In the genomic region with DNA sequence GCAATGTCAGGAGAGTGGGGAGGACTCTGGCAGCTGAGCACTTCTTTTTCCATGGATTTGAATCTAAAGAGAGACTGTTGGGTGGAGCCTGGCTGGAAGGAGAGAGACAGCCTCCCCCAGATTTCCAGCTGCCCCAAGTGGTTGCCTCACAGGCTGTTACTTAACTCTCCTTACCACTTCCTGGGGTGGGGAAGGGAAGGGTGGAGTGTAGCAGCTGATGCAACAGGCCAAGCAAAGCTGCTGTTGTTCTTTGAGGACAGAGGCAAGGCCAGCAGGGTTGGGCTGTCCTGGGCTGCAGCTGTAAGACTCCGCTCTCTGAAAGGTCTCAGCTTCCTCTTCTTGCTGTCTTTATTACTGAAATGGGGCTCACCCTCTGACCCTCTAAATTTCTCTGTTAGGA, we compare ENCODE assay signal across 9 mouse cellular contexts. TPM values are rescaled to one million over a fixed set of nuclear protein-coding genes. Genes with fewer than 3 reads are reported as not detected.
DNase-seq lines count a peak whose midpoint lies in the region; ATAC-seq lines count a peak whose summit lies in the region.
"Had no signal": no experiment of that assay in that cellular context is flagged by ENCODE, and none has a peak within 500 bp of the region (broad histone marks: within the 10 kb centered on the region; RNA-seq: fewer than 3 reads in every experiment).

No protein-coding gene starts in this region.

- no peak for ATAC-seq in forebrain, embryonic 12.5 days (ENCODE audit: low FRiP score)

- 71% methylated on average over 1 of the region's 1 CpGs for WGBS in heart, embryonic 10.5 days
- 94% methylated on average over 1 of the region's 1 CpGs for WGBS in forebrain, embryonic 12.5 days

- H3K4me1 ChIP-seq in heart, embryonic 10.5 days = peaks cover 15% of the 10 kb centered on the region; the same call in 1 of the 2 replicates
- no peaks in the 10 kb centered on the region for H3K4me1 ChIP-seq in forebrain, embryonic 12.5 days

- no peaks in the 10 kb centered on the region for H3K27me3 ChIP-seq in heart, embryonic 10.5 days (ENCODE audit: insufficient read depth, poor library complexity, severe bottlenecking)
- peaks cover 3% of the 10 kb centered on the region; the same call in 1 of the 2 replicates for H3K27me3 ChIP-seq in forebrain, embryonic 12.5 days
- H3K27me3 ChIP-seq: limb, embryonic 13.5 days had no signal

- H3K27ac ChIP-seq in heart, embryonic 10.5 days = no peak overlapping the region
- H3K27ac ChIP-seq in forebrain, embryonic 12.5 days = no peak overlapping the region
- H3K27ac ChIP-seq: limb, embryonic 13.5 days had no signal

- no peak overlapping the region for H3K4me3 ChIP-seq in heart, embryonic 10.5 days
- H3K4me3 ChIP-seq in forebrain, embryonic 12.5 days (replicated peaks) = no peak overlapping the region
- H3K4me3 ChIP-seq: limb, embryonic 13.5 days had no signal

- H3K36me3 ChIP-seq in heart, embryonic 10.5 days = no peaks in the 10 kb centered on the region
- no peaks in the 10 kb centered on the region for H3K36me3 ChIP-seq in forebrain, embryonic 12.5 days (replicated peaks)
- H3K36me3 ChIP-seq: limb, embryonic 13.5 days had no signal

- no peaks in the 10 kb centered on the region for H3K9me3 ChIP-seq in heart, embryonic 10.5 days
- H3K9me3 ChIP-seq in forebrain, embryonic 12.5 days = no peaks in the 10 kb centered on the region
- H3K9me3 ChIP-seq: limb, embryonic 13.5 days had no signal

- no peak overlapping the region for H3K4me2 ChIP-seq in forebrain, embryonic 12.5 days
- H3K4me2 ChIP-seq: limb, embryonic 13.5 days had no signal

- peak; percentile 99 for DNase-seq in heart, adult 11 months
- no peak for DNase-seq in heart, embryonic 10.5 days (ENCODE audit: low spot score)
- peak; percentile 83 for DNase-seq in adrenal gland, postnatal 10 days
- DNase-seq in heart, adult 8-10 months (ENCODE audit: low spot score) = peak; percentile 88
- DNase-seq in left cerebral cortex, adult 18-20 months (ENCODE audit: low spot score in 2 of 2) = peak; percentile 48 to 70
- peak; percentile 79 to 89 for DNase-seq in monocyte, adult 2 months (ENCODE audit: low read depth in 1 of 2, low spot score in 2 of 2)
- DNase-seq in thymus, postnatal 10 days (ENCODE audit: low spot score in 2 of 2) = peak; percentile 59 to 60

- no peak overlapping the region for H3K9ac ChIP-seq in forebrain, embryonic 12.5 days
- H3K9ac ChIP-seq: limb, embryonic 13.5 days had no signal

RNA-seq across cellular contexts. Expression of a gene that starts 5.6 kb away (rescaled TPM):
- polyA plus RNA-seq in heart, embryonic 10.5 days (2016; fragmentation: Nextera tagmentation; extraction: Ambion mirVana) = 294 and 320 TPM in 2 replicates
- 100 to 1,000 TPM; 282 to 285 TPM for total RNA-seq in adrenal gland, postnatal 10 days (2021)
- 100 to 1,000 TPM; 306 to 352 (median 322) TPM for total RNA-seq in heart, adult 8-10 months (2022)
- total RNA-seq in left cerebral cortex, adult 18-20 months (2021) = 10 to 100 TPM; 84.2 to 88.7 TPM
- 217 and 231 TPM in 2 replicates for polyA plus RNA-seq in forebrain, embryonic 12.5 days (2016; fragmentation: Nextera tagmentation; extraction: Ambion mirVana)
